Mouse (Mus musculus): ENCODE measurements around the gene Col4a6. TPM values are rescaled to one million over a fixed set of nuclear protein-coding genes. Genes with fewer than 3 reads are reported as not detected.
A peak's percentile ranks its signal among the peaks of the same experiment; 100 is the strongest.

Col4a6 gene
- polyA plus RNA-seq (2015; fragmentation: Nextera tagmentation; extraction: Ambion mirVana), result 2.2 TPM in 2 replicates

DNA sequence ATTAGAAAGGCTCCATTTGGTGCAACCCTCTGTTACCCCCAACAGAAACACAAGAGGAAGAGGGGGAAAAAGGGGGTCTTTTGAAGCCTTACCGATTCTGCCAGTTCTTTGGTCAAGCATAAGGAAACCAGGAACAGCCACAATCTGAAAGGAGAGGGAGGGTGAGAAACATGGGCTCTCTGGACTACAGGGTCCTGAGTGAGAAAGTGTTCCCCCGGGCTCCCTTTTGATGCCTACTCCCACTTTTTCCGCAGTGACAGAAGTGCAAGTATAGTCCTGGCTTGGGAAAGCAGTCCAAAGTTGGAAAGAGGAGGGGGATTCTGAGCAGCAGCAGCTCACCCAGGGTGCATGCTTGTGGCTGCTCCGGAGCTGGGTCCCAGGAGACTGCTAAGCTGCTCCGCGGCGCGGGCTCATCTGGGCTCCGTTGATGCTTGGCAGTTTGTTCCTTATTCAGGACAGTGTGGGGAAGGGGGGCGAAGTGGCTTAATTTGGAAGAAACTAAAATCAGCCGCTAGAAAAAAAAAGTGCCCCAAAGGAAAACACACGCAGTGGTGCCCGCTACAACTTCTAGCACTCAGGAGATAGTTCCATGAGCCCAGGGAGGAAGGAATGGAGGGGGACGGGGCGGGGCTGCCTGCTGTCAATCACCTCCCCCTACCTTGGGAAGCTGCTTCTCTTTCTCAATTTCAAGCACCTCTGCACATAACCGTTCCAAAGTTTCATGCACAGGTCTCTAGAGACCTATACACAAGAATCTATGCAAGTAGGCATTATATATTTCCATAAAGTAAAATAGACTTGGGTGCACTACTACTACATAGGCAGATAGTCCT lies at the start of gene Col4a6:
Gene Col4a6 (minus strand): TSS at position 607 of the 833 bp plus-strand sequence.
- Histone ChIP-seq H3K9me3 (replicated peaks; ENCODE audit: control insufficient read depth, low read length, poor library complexity, severe bottlenecking) (no peaks in the 10 kb centered on the region), H3K9ac (ENCODE audit: low read depth, low read length) (no peak within 1 kb of the TSS), H3K27ac (ENCODE audit: low read length) (no peak within 1 kb of the TSS), H3K36me3 (ENCODE audit: control insufficient read depth, insufficient read depth, low read length) (no peaks in the 10 kb centered on the region), H3K4me1 (ENCODE audit: control insufficient read depth, insufficient read depth, low read length) (no peaks in the 10 kb centered on the region), H3K27me3 (ENCODE audit: control insufficient read depth, insufficient read depth, low read depth, low read length) (peaks cover 13% of the 10 kb centered on the region), H3K4me2 (ENCODE audit: low read length) (peak within 1 kb of the TSS; percentile 72), H3K4me3 (ENCODE audit: low read depth, low read length) (peak within 1 kb of the TSS; percentile 41)
- 18% methylated on average over 16 of the region's 16 CpGs for WGBS
- peak; percentile 67; the same call in 1 of the 2 replicates for ATAC-seq

- WGBS, result 74% methylated on average over 1 of the region's 1 CpGs
- no peaks in the 10 kb centered on the region for H3K27me3 ChIP-seq (ENCODE audit: control insufficient read depth, insufficient read depth, low read depth, low read length)
- H3K4me2 ChIP-seq (ENCODE audit: low read length), result no peak overlapping the region
- H3K27ac ChIP-seq (ENCODE audit: low read length), result no peak overlapping the region
- H3K4me3 ChIP-seq (ENCODE audit: low read depth, low read length), result no peak overlapping the region
- H3K9me3 ChIP-seq (replicated peaks; ENCODE audit: control insufficient read depth, low read length, poor library complexity, severe bottlenecking), result no peaks in the 10 kb centered on the region
- no peaks in the 10 kb centered on the region for H3K4me1 ChIP-seq (ENCODE audit: control insufficient read depth, insufficient read depth, low read length)
- no peaks in the 10 kb centered on the region for H3K36me3 ChIP-seq (ENCODE audit: control insufficient read depth, insufficient read depth, low read length)
- H3K9ac ChIP-seq (ENCODE audit: low read depth, low read length), result no peak overlapping the region
- ATAC-seq, result peak; percentile 77; the same call in 1 of the 2 replicates
These were observed 29.2 kb upstream of the Col4a6 start for GRCm38 (mm10) chrX:141503125-141503524.

DNA sequence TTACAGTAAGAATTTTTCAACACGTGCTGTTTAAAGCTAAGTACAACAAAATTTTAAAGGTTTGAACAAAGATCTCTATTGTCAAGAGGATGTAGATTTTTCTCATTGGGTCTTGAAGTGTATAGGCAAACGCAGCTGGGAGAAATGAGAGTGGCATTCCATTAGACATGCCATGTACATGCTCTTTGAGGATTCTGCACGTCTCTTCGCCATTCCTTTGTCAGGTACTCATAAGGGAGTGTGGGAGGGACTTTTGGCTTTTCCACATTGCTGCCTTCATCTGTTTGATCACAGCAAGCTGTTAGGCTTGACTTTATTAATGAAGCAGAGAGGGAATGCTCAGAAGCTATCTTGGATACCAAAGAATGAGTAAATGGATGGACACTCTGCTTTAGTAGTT lies 20.7 kb upstream of the Col4a6 start:
- no peak for ATAC-seq
- Histone ChIP-seq H3K9me3 (replicated peaks; ENCODE audit: control insufficient read depth, low read length, poor library complexity, severe bottlenecking) (no peaks in the 10 kb centered on the region), H3K9ac (ENCODE audit: low read depth, low read length) (no peak overlapping the region), H3K4me1 (ENCODE audit: control insufficient read depth, insufficient read depth, low read length) (no peaks in the 10 kb centered on the region), H3K4me2 (ENCODE audit: low read length) (no peak overlapping the region), H3K4me3 (ENCODE audit: low read depth, low read length) (no peak overlapping the region), H3K27me3 (ENCODE audit: control insufficient read depth, insufficient read depth, low read depth, low read length) (no peaks in the 10 kb centered on the region; the same call in none of the 2 replicates), H3K36me3 (ENCODE audit: control insufficient read depth, insufficient read depth, low read length) (no peaks in the 10 kb centered on the region), H3K27ac (ENCODE audit: low read length) (no peak overlapping the region)
- WGBS, result 51% methylated on average over 4 of the region's 4 CpGs

GRCm38 (mm10) chrX:141475566-141476327 lies 1.9 kb upstream of the Col4a6 start:
- H3K36me3 ChIP-seq (ENCODE audit: control insufficient read depth, insufficient read depth, low read length), result no peaks in the 10 kb centered on the region
- peak overlapping the region; percentile 72 for H3K4me2 ChIP-seq (ENCODE audit: low read length)
- 0 out of 2 replicates have a peak overlapping the region, but pooled peaks have one; percentile 20 for H3K9ac ChIP-seq (ENCODE audit: low read depth, low read length)
- WGBS, result 23% methylated on average over 14 of the region's 14 CpGs
- H3K4me1 ChIP-seq (ENCODE audit: control insufficient read depth, insufficient read depth, low read length), result no peaks in the 10 kb centered on the region
- H3K4me3 ChIP-seq (ENCODE audit: low read depth, low read length), result peak overlapping the region; percentile 41
- H3K27me3 ChIP-seq (ENCODE audit: control insufficient read depth, insufficient read depth, low read depth, low read length), result peaks cover 12% of the 10 kb centered on the region
- no peaks in the 10 kb centered on the region for H3K9me3 ChIP-seq (replicated peaks; ENCODE audit: control insufficient read depth, low read length, poor library complexity, severe bottlenecking)
- peak; percentile 77 for ATAC-seq
- H3K27ac ChIP-seq (ENCODE audit: low read length), result no peak overlapping the region

GRCm38 (mm10) chrX:141475110-141475509 lies 1.2 kb upstream of the Col4a6 start, which contains the start of gene Col4a5:
TSS of gene Col4a5 (plus strand) at chrX:141475385.
- H3K27ac ChIP-seq (ENCODE audit: low read length), result no peak within 1 kb of the TSS
- H3K27me3 ChIP-seq (ENCODE audit: control insufficient read depth, insufficient read depth, low read depth, low read length), result peaks cover 13% of the 10 kb centered on the region
- H3K4me3 ChIP-seq (ENCODE audit: low read depth, low read length), result peak within 1 kb of the TSS; percentile 41
- peak within 1 kb of the TSS; percentile 72 for H3K4me2 ChIP-seq (ENCODE audit: low read length)
- WGBS, result 14% methylated on average over 12 of the region's 13 CpGs
- H3K4me1 ChIP-seq (ENCODE audit: control insufficient read depth, insufficient read depth, low read length), result no peaks in the 10 kb centered on the region
- H3K9me3 ChIP-seq (replicated peaks; ENCODE audit: control insufficient read depth, low read length, poor library complexity, severe bottlenecking), result no peaks in the 10 kb centered on the region
- peak; percentile 76; the same call in 1 of the 2 replicates for ATAC-seq
- 0 out of 2 replicates have a peak within 1 kb of the TSS, but pooled peaks have one; percentile 20 for H3K9ac ChIP-seq (ENCODE audit: low read depth, low read length)
- H3K36me3 ChIP-seq (ENCODE audit: control insufficient read depth, insufficient read depth, low read length), result no peaks in the 10 kb centered on the region

DNA sequence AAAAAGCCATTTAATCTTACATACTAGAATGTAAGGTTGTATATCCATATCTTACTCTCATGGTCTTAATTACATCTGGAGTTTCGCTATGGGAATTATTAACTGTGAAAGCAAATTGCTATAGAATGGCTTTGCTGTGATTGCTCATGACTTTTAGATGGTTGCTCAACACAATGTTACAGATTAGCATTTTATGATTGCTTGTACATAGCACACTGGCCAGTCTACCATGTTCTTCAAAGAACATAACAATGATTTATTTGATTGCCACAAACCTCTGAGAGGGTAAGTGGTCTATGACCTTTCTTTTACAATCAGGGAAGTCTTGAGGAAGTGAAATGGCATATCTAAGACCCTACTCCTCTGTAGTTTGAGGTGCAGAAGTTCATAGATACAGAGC lies 25.9 kb downstream of the Col4a6 start:
- no peak overlapping the region for H3K4me3 ChIP-seq (ENCODE audit: low read depth, low read length)
- no peak for ATAC-seq
- H3K9me3 ChIP-seq (replicated peaks; ENCODE audit: control insufficient read depth, low read length, poor library complexity, severe bottlenecking), result no peaks in the 10 kb centered on the region
- no peak overlapping the region for H3K4me2 ChIP-seq (ENCODE audit: low read length)
- no peak overlapping the region for H3K9ac ChIP-seq (ENCODE audit: low read depth, low read length)
- H3K4me1 ChIP-seq (ENCODE audit: control insufficient read depth, insufficient read depth, low read length), result no peaks in the 10 kb centered on the region
- 82% methylated on average over 1 of the region's 1 CpGs for WGBS
- H3K36me3 ChIP-seq (ENCODE audit: control insufficient read depth, insufficient read depth, low read length), result no peaks in the 10 kb centered on the region
- no peak overlapping the region for H3K27ac ChIP-seq (ENCODE audit: low read length)
- no peaks in the 10 kb centered on the region; the same call in none of the 2 replicates for H3K27me3 ChIP-seq (ENCODE audit: control insufficient read depth, insufficient read depth, low read depth, low read length)

GRCm38 (mm10) chrX:141439423-141439822 lies 34.5 kb downstream of the Col4a6 start:
- Histone ChIP-seq H3K4me2 (ENCODE audit: low read length) (no peak overlapping the region), H3K27ac (ENCODE audit: low read length) (no peak overlapping the region), H3K9me3 (replicated peaks; ENCODE audit: control insufficient read depth, low read length, poor library complexity, severe bottlenecking) (no peaks in the 10 kb centered on the region), H3K4me3 (ENCODE audit: low read depth, low read length) (no peak overlapping the region), H3K27me3 (ENCODE audit: control insufficient read depth, insufficient read depth, low read depth, low read length) (no peaks in the 10 kb centered on the region; the same call in 1 of the 2 replicates), H3K9ac (ENCODE audit: low read depth, low read length) (no peak overlapping the region), H3K36me3 (ENCODE audit: control insufficient read depth, insufficient read depth, low read length) (no peaks in the 10 kb centered on the region), H3K4me1 (ENCODE audit: control insufficient read depth, insufficient read depth, low read length) (no peaks in the 10 kb centered on the region)
- 76% methylated on average over 2 of the region's 2 CpGs for WGBS
- no peak for ATAC-seq

GRCm38 (mm10) chrX:141436780-141437179 lies 37.1 kb downstream of the Col4a6 start:
- no peaks in the 10 kb centered on the region for H3K36me3 ChIP-seq (ENCODE audit: control insufficient read depth, insufficient read depth, low read length)
- no peak overlapping the region for H3K27ac ChIP-seq (ENCODE audit: low read length)
- H3K9ac ChIP-seq (ENCODE audit: low read depth, low read length), result no peak overlapping the region
- no peak overlapping the region for H3K4me3 ChIP-seq (ENCODE audit: low read depth, low read length)
- no peaks in the 10 kb centered on the region for H3K4me1 ChIP-seq (ENCODE audit: control insufficient read depth, insufficient read depth, low read length)
- H3K4me2 ChIP-seq (ENCODE audit: low read length), result no peak overlapping the region
- no peak for ATAC-seq
- 90% methylated on average over 6 of the region's 6 CpGs for WGBS
- H3K9me3 ChIP-seq (replicated peaks; ENCODE audit: control insufficient read depth, low read length, poor library complexity, severe bottlenecking), result no peaks in the 10 kb centered on the region
- no peaks in the 10 kb centered on the region; the same call in 1 of the 2 replicates for H3K27me3 ChIP-seq (ENCODE audit: control insufficient read depth, insufficient read depth, low read depth, low read length)
